Mouse (Mus musculus) lung, adult 2 months (tissue): ENCODE measurements at regions not wholly inside any gene's neighbourhood (a gene's known extent, or its start where the extent isn't known, plus 50 kb on each side); places are given as distances from the start of the nearest gene placed in this dataset.

ENCODE experiments used
- CTCF ChIP-seq: fragments of 200-500 bp; IDR thresholded peaks from 2 replicates; pipeline ENCODE4 v1.5.1; 2011; ENCODE audit warnings: mild to moderate bottlenecking, low read length, control low read depth; ENCODE audit not compliant: insufficient read depth
- POLR2A ChIP-seq: fragments of 200-500 bp; IDR thresholded peaks from 2 replicates; pipeline ENCODE4 v1.6.1; 2011; ENCODE audit warnings: low read depth, mild to moderate bottlenecking, control low read depth, low read length, borderline replicate concordance; ENCODE audit errors: extremely low read depth

GRCm38 (mm10) chr3:58168522-58169185 lies 245.9 kb upstream of the Tsc22d2 start:
- TF ChIP-seq CTCF (no peak), POLR2A (no peak)
